Mouse (Mus musculus): Measurements from ENCODE around the gene Snrnp200.
"Not testable (repeated sequence)": the region's sequence is repeated elsewhere in the genome, so short reads cannot be mapped to it uniquely, and the experiment has no call there.

Snrnp200 gene

GRCm38 (mm10) chr2:127251880-127252527 is 43.8 kb downstream of the Snrnp200 start:
- in situ Hi-C loops (cut with MboI, MseI), result loop anchor here (10.0 kb wide), 1 partner anchor 1853 kb away; the partner anchor contains the start of gene Polr1b

GRCm38 (mm10) chr2:127252787-127253186 is 44.6 kb downstream of the Snrnp200 start:
- in situ Hi-C loops (cut with MboI, MseI), result loop anchor here (10.0 kb wide), 1 partner anchor 1852 kb away; the partner anchor contains the start of gene Polr1b

GRCm38 (mm10) chr2:127254604-127255134 is 46.5 kb downstream of the Snrnp200 start:
- in situ Hi-C loops (cut with MboI, MseI), result loop anchor here (10.0 kb wide), 1 partner anchor 1850 kb away; the partner anchor contains the start of gene Polr1b

- in situ Hi-C loops (cut with MboI, MseI), result loop anchor here (10.0 kb wide), 1 partner anchor 1850 kb away; the partner anchor contains the start of gene Polr1b
Observed at GRCm38 (mm10) chr2:127255294-127255693, 47.1 kb downstream of the Snrnp200 start.

- in situ Hi-C loops (cut with MboI, MseI), result loop anchor here (10.0 kb wide), 1 partner anchor 1845 kb away; the partner anchor contains the start of gene Polr1b
Observed at GRCm38 (mm10) chr2:127259340-127259739, 51.2 kb downstream of the Snrnp200 start.

- in situ Hi-C loops (cut with MboI, MseI), result no loop called here
Observed at GRCm38 (mm10) chr2:127262480-127262879, 54.3 kb downstream of the Snrnp200 start.

- in situ Hi-C loops (cut with MboI, MseI), result no loop called here
Observed at GRCm38 (mm10) chr2:127267854-127268253, 59.7 kb downstream of the Snrnp200 start.

GRCm38 (mm10) chr2:127269491-127270299 is 61.5 kb downstream of the Snrnp200 start, which contains the start of gene Stard7:
Gene Stard7, plus strand, starts transcription at chr2:127270218.
- in situ Hi-C loops (cut with MboI, MseI), result no loop called here

- in situ Hi-C loops (cut with MboI, MseI), result no loop called here
Observed at GRCm38 (mm10) chr2:127270300-127271041, 62.3 kb downstream of the Snrnp200 start.

- in situ Hi-C loops (cut with MboI, MseI), result no loop called here
Observed at GRCm38 (mm10) chr2:127271042-127271515, 62.9 kb downstream of the Snrnp200 start.

- in situ Hi-C loops (cut with MboI, MseI), result not testable (repeated sequence)
Observed at GRCm38 (mm10) chr2:127272049-127272448, 63.9 kb downstream of the Snrnp200 start.

GRCm38 (mm10) chr2:127272806-127273205 is 64.6 kb downstream of the Snrnp200 start:
- in situ Hi-C loops (cut with MboI, MseI), result no loop called here

- in situ Hi-C loops (cut with MboI, MseI), result no loop called here
Observed at GRCm38 (mm10) chr2:127274590-127274989, 66.4 kb downstream of the Snrnp200 start.

- in situ Hi-C loops (cut with MboI, MseI), result loop anchor here (25.0 kb wide), 1 partner anchor 162 kb away; the partner anchor contains the start of genes Fahd2a and Gpat2
Observed at GRCm38 (mm10) chr2:127275551-127276320, 67.5 kb downstream of the Snrnp200 start.

GRCm38 (mm10) chr2:127278162-127278561 is 70.0 kb downstream of the Snrnp200 start:
- in situ Hi-C loops (cut with MboI, MseI), result loop anchor here (25.0 kb wide), 1 partner anchor 159 kb away; the partner anchor contains the start of genes Fahd2a and Gpat2

All from T-helper 1 cell (primary cell).